Mouse (Mus musculus) MEL (cell line): ENCODE results near the gene Kazn. TPM values are rescaled to one million over a fixed set of nuclear protein-coding genes. Genes with fewer than 3 reads are reported as not detected.

Source experiments
- DNase-seq: peaks from one replicate; pipeline ENCODE4 v3.0.0; 2011; ENCODE audit warnings: low read depth, low spot score
- H3K27ac ChIP-seq: 2 replicates; pipeline ENCODE4 v1.5.1; 2012; ENCODE audit warnings: low read depth, mild to moderate bottlenecking, control low read depth, low read length, moderate library complexity; ENCODE audit not compliant: control insufficient read depth
- H3K27me3 ChIP-seq, 2 experiments: fragments of 150-350 bp in 1 of 2; sonication (generic) in 1 of 2; 2 replicates each; pipeline ENCODE4 v1.6.1; 2012; ENCODE audit warnings: low read length in 2 of 2, mild to moderate bottlenecking in 2 of 2, improper control_type of control experiment in 1 of 2, moderate library complexity in 1 of 2; ENCODE audit not compliant: insufficient read depth in 2 of 2, control insufficient read depth in 1 of 2
- H3K36me3 ChIP-seq, 2 experiments: 2 replicates each; pipeline ENCODE4 v1.6.1; 2012 to 2014; ENCODE audit warnings: low read length in 2 of 2, improper control_type of control experiment in 1 of 2, inconsistent platforms in 1 of 2, mild to moderate bottlenecking in 1 of 2; ENCODE audit not compliant: insufficient read depth in 2 of 2, control insufficient read depth in 1 of 2
- H3K4me1 ChIP-seq, 2 experiments: fragments of 150-350 bp in 1 of 2; sonication (generic) in 1 of 2; 2 replicates each; pipeline ENCODE4 v1.6.1; 2012; ENCODE audit warnings: low read length in 2 of 2, improper control_type of control experiment in 1 of 2, mild to moderate bottlenecking in 1 of 2; ENCODE audit not compliant: insufficient read depth in 2 of 2, control insufficient read depth in 1 of 2
- H3K4me3 ChIP-seq, 2 experiments: fragments of 150-350 bp in 1 of 2; sonication (generic) in 1 of 2; 2 replicates each; pipeline ENCODE4 v1.5.1; 2012; ENCODE audit warnings: low read depth in 2 of 2, low read length in 2 of 2, mild to moderate bottlenecking in 2 of 2, moderate library complexity in 2 of 2, control low read depth in 1 of 2, improper control_type of control experiment in 1 of 2; ENCODE audit not compliant: control insufficient read depth in 1 of 2, insufficient read depth in 1 of 2
- H3K79me2 ChIP-seq: 2 replicates; pipeline ENCODE4 v1.6.1; 2012; ENCODE audit warnings: mild to moderate bottlenecking, low read length, moderate library complexity; ENCODE audit not compliant: control insufficient read depth, poor library complexity, insufficient read depth
- H3K9ac ChIP-seq: 2 replicates; pipeline ENCODE4 v1.6.1; 2012; ENCODE audit warnings: low read depth, mild to moderate bottlenecking, control low read depth, low read length, moderate library complexity; ENCODE audit not compliant: control insufficient read depth, poor library complexity, severe bottlenecking
- H3K9me3 ChIP-seq: fragments of 150-350 bp; sonication (generic); replicated peaks from 2 replicates; pipeline ENCODE4 v1.6.1; 2012; ENCODE audit warnings: mild to moderate bottlenecking, low read length, improper control_type of control experiment, moderate library complexity; ENCODE audit not compliant: insufficient read depth
- BHLHE40 ChIP-seq: IDR thresholded peaks from 2 replicates; pipeline ENCODE4 v1.6.1; 2012; ENCODE audit warnings: low read depth, mild to moderate bottlenecking, inconsistent platforms, low read length, improper control_type of control experiment, borderline replicate concordance
- CHD2 ChIP-seq: IDR thresholded peaks from 2 replicates; pipeline ENCODE4 v1.6.1; 2011; ENCODE audit warnings: low read length, improper control_type of control experiment
- CTCF ChIP-seq, 3 experiments: IDR thresholded peaks in 2 of 3; conservative IDR thresholded peaks in 1 of 3; 2 replicates each; pipeline ENCODE4 v1.5.1; 2011 to 2012; ENCODE audit warnings: low read length in 3 of 3, low read depth in 2 of 3, mild to moderate bottlenecking in 2 of 3, improper control_type of control experiment in 1 of 3, inconsistent platforms in 1 of 3, mixed read lengths in 1 of 3, moderate library complexity in 1 of 3; ENCODE audit not compliant: control insufficient read depth in 1 of 3, insufficient read depth in 1 of 3, poor library complexity in 1 of 3, severe bottlenecking in 1 of 3
- EP300 ChIP-seq, 2 experiments: IDR thresholded peaks; 2 replicates each; pipeline ENCODE4 v1.6.1; 2011; ENCODE audit warnings: improper control_type of control experiment in 2 of 2, low read length in 2 of 2, low read depth in 1 of 2, mild to moderate bottlenecking in 1 of 2
- ETS1 ChIP-seq: IDR thresholded peaks from 2 replicates; pipeline ENCODE4 v1.6.1; 2012; ENCODE audit warnings: low read depth, mild to moderate bottlenecking, inconsistent platforms, low read length, improper control_type of control experiment, moderate library complexity
- GABPA ChIP-seq: IDR thresholded peaks from 2 replicates; pipeline ENCODE4 v1.6.1; 2012; ENCODE audit warnings: low read depth, mild to moderate bottlenecking, inconsistent platforms, low read length, improper control_type of control experiment, moderate library complexity
- GATA1 ChIP-seq: IDR thresholded peaks from 2 replicates; pipeline ENCODE4 v1.6.1; 2011; ENCODE audit warnings: low read depth, low read length, improper control_type of control experiment
- HCFC1 ChIP-seq: IDR thresholded peaks from 2 replicates; pipeline ENCODE4 v1.6.1; 2012; ENCODE audit warnings: low read depth, mild to moderate bottlenecking, inconsistent platforms, low read length, improper control_type of control experiment, moderate library complexity
- MAFK ChIP-seq: IDR thresholded peaks from 2 replicates; pipeline ENCODE4 v1.6.1; 2011; ENCODE audit warnings: low read depth, mild to moderate bottlenecking, low read length, improper control_type of control experiment, borderline replicate concordance
- MAX ChIP-seq: IDR thresholded peaks from 2 replicates; pipeline ENCODE4 v1.6.1; 2011; ENCODE audit warnings: low read length, improper control_type of control experiment
- MAZ ChIP-seq: IDR thresholded peaks from 2 replicates; pipeline ENCODE4 v1.6.1; 2012; ENCODE audit warnings: low read depth, mild to moderate bottlenecking, inconsistent platforms, low read length, improper control_type of control experiment
- MEF2A ChIP-seq: IDR thresholded peaks from 2 replicates; pipeline ENCODE4 v1.6.1; 2014; ENCODE audit warnings: low read depth, mild to moderate bottlenecking, inconsistent platforms, low read length, improper control_type of control experiment; ENCODE audit not compliant: poor library complexity, insufficient replicate concordance, severe bottlenecking; ENCODE audit errors: extremely low read depth
- MYB ChIP-seq: IDR thresholded peaks from 2 replicates; pipeline ENCODE4 v1.6.1; 2011; ENCODE audit warnings: mild to moderate bottlenecking, low read depth, low read length, improper control_type of control experiment
- POLR2A ChIP-seq, 2 experiments: IDR thresholded peaks; 2 replicates each; pipeline ENCODE4 v1.6.1; 2011 to 2012; ENCODE audit warnings: low read length in 2 of 2, mild to moderate bottlenecking in 2 of 2, control low read depth in 1 of 2, improper control_type of control experiment in 1 of 2, low read depth in 1 of 2, moderate library complexity in 1 of 2; ENCODE audit not compliant: control insufficient read depth in 1 of 2, insufficient read depth in 1 of 2, poor library complexity in 1 of 2
- POLR2AphosphoS5 ChIP-seq: IDR thresholded peaks from 2 replicates; pipeline ENCODE4 v1.6.1; 2012; ENCODE audit warnings: low read depth, borderline replicate concordance, mild to moderate bottlenecking, inconsistent platforms, low read length, moderate library complexity, mixed read lengths
- RAD21 ChIP-seq: IDR thresholded peaks from 2 replicates; pipeline ENCODE4 v1.6.1; 2011; ENCODE audit warnings: mild to moderate bottlenecking, low read depth, low read length, improper control_type of control experiment
- RCOR1 ChIP-seq: IDR thresholded peaks from 2 replicates; pipeline ENCODE4 v1.6.1; 2012; ENCODE audit warnings: low read depth, mild to moderate bottlenecking, inconsistent platforms, low read length, improper control_type of control experiment
- SIN3A ChIP-seq: IDR thresholded peaks from 2 replicates; pipeline ENCODE4 v1.6.1; 2012; ENCODE audit warnings: low read length, improper control_type of control experiment, inconsistent platforms
- SMC3 ChIP-seq: IDR thresholded peaks from 2 replicates; pipeline ENCODE4 v1.6.1; 2011; ENCODE audit warnings: low read depth, low read length, improper control_type of control experiment
- TAL1 ChIP-seq: IDR thresholded peaks from 2 replicates; pipeline ENCODE4 v1.6.1; 2012; ENCODE audit warnings: mild to moderate bottlenecking, inconsistent platforms, low read length, moderate library complexity, mixed read lengths
- UBTF ChIP-seq: IDR thresholded peaks from 2 replicates; pipeline ENCODE4 v1.6.1; 2012; ENCODE audit warnings: low read depth, mild to moderate bottlenecking, inconsistent platforms, low read length, improper control_type of control experiment, moderate library complexity, borderline replicate concordance; ENCODE audit not compliant: insufficient read depth
- USF1 ChIP-seq: IDR thresholded peaks from 2 replicates; pipeline ENCODE4 v1.6.1; 2014; ENCODE audit warnings: low read depth, mild to moderate bottlenecking, inconsistent platforms, low read length, improper control_type of control experiment, moderate library complexity
- USF2 ChIP-seq, 2 experiments: IDR thresholded peaks; 2 replicates each; pipeline ENCODE4 v1.6.1; 2011 to 2012; ENCODE audit warnings: improper control_type of control experiment in 2 of 2, low read length in 2 of 2, borderline replicate concordance in 1 of 2, inconsistent platforms in 1 of 2, low read depth in 1 of 2, mild to moderate bottlenecking in 1 of 2; ENCODE audit not compliant: insufficient read depth in 1 of 2
- ZKSCAN1 ChIP-seq: IDR thresholded peaks from 2 replicates; pipeline ENCODE4 v1.6.1; 2012; ENCODE audit warnings: low read depth, mild to moderate bottlenecking, inconsistent platforms, low read length, improper control_type of control experiment, moderate library complexity
- ZMIZ1 ChIP-seq: IDR thresholded peaks from 2 replicates; pipeline ENCODE4 v1.6.1; 2012; ENCODE audit warnings: low read depth, mild to moderate bottlenecking, inconsistent platforms, low read length, improper control_type of control experiment, moderate library complexity
- ZNF384 ChIP-seq: IDR thresholded peaks from 2 replicates; pipeline ENCODE4 v1.6.1; 2012; ENCODE audit warnings: low read depth, mild to moderate bottlenecking, inconsistent platforms, low read length, improper control_type of control experiment
- polyA plus RNA-seq, 2 experiments: library from polyadenylated mRNA; stranded (reverse) in 1 of 2; unstranded in 1 of 2; fragments of >175 nt in 1 of 2; fragments of >200 nt in 1 of 2; gene quantifications; 2 replicates each; pipeline versions ENCODE4 v1.2.1 to v1.2.4; 2012; ENCODE audit warnings: low replicate concordance in 2 of 2, low read depth in 1 of 2; ENCODE audit not compliant: insufficient read length in 2 of 2, insufficient read depth in 1 of 2, missing spikeins in 1 of 2
- total RNA-seq: library from RNA; depleted of rRNA; stranded (reverse); fragments of 300-350 nt; gene quantifications from 2 replicates; pipeline ENCODE4 v1.2.3, GENCODE M21; 2012

Gene Kazn
- total and polyA plus RNA-seq, 3 experiments = not detected

GRCm38 (mm10) chr4:142218997-142219396 is 20.2 kb downstream of the Kazn start:
- H3K9me3 ChIP-seq = no peaks in the 10 kb centered on the region
- no peaks in the 10 kb centered on the region for H3K27me3 ChIP-seq
- TF ChIP-seq HCFC1 (no peak), MAZ (no peak), ZKSCAN1 (no peak), ZNF384 (no peak), MAX (no peak), MAFK (no peak)
- H3K4me1 ChIP-seq = no peaks in the 10 kb centered on the region
- no peaks in the 10 kb centered on the region for H3K79me2 ChIP-seq
- no peak overlapping the region for H3K9ac ChIP-seq
- no peak for DNase-seq
- H3K4me3 ChIP-seq = no peak overlapping the region
- H3K36me3 ChIP-seq = no peaks in the 10 kb centered on the region
- no peak overlapping the region for H3K27ac ChIP-seq

DNA sequence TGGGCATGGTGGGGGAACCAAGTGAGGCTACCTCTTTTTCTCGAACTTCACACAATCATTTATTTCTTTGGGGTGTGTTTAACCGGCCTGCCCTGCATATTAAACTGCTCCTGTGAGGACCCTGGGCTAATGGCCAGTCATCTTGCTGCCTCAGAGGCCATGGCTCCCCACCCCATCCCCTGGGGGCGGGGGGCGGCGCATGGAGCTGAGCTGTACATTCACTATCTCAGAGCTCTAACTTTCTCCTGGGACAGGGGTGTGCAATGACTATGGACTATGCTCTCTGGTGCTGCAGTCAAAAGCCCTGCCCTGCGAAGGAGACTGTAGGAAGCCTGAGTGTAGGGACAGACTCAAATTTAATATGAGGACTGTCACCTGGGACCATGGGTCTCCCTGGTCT is 22.2 kb downstream of the Kazn start:
- Histone ChIP-seq H3K27ac (no peak overlapping the region), H3K4me1 (no peaks in the 10 kb centered on the region), H3K4me3 (no peak overlapping the region), H3K9me3 (no peaks in the 10 kb centered on the region), H3K36me3 (no peaks in the 10 kb centered on the region), H3K79me2 (no peaks in the 10 kb centered on the region), H3K27me3 (no peaks in the 10 kb centered on the region), H3K9ac (no peak overlapping the region)
- DNase-seq = no peak
- TF ChIP-seq EP300 (IDR thresholded peaks at IDR 0.05; ENCODE audit: low read depth in 1 of 2, low read length in 2 of 2) (no peak), UBTF (no peak), USF2 (IDR thresholded peaks at IDR 0.05; ENCODE audit: borderline replicate concordance in 1 of 2, insufficient read depth in 1 of 2, low read depth in 1 of 2, low read length in 2 of 2) (no peak), HCFC1 (no peak), POLR2A (IDR thresholded peaks at IDR 0.05; ENCODE audit: control insufficient read depth in 1 of 2, insufficient read depth in 1 of 2, low read depth in 1 of 2, low read length in 2 of 2, poor library complexity in 1 of 2) (no peak), CHD2 (no peak), GABPA (no peak), USF1 (no peak), RCOR1 (no peak), MAZ (no peak)

- Histone ChIP-seq H3K79me2 (no peaks in the 10 kb centered on the region), H3K4me3 (no peak overlapping the region), H3K27ac (no peak overlapping the region), H3K36me3 (no peaks in the 10 kb centered on the region), H3K27me3 (no peaks in the 10 kb centered on the region), H3K9ac (no peak overlapping the region), H3K9me3 (no peaks in the 10 kb centered on the region), H3K4me1 (no peaks in the 10 kb centered on the region)
- no peak for DNase-seq
- no peak for TF ChIP-seq USF1
- TF ChIP-seq GATA1 = no peak
- no peak for TF ChIP-seq GABPA
- no peak for TF ChIP-seq UBTF
- no peak for TF ChIP-seq MAX
- TF ChIP-seq SMC3 = no peak
- no peak for TF ChIP-seq ETS1
- no peak for TF ChIP-seq RAD21
- no peak for TF ChIP-seq CTCF (IDR thresholded peaks at IDR 0.05 in 2 of 3, conservative IDR thresholded peaks at IDR 0.05 in 1 of 3; ENCODE audit: control insufficient read depth in 1 of 3, insufficient read depth in 1 of 3, low read depth in 2 of 3, low read length in 3 of 3, poor library complexity in 1 of 3, severe bottlenecking in 1 of 3)
- no peak for TF ChIP-seq SIN3A
- no peak for TF ChIP-seq MEF2A
- no peak for TF ChIP-seq CHD2
- no peak for TF ChIP-seq BHLHE40
- TF ChIP-seq POLR2AphosphoS5 = no peak
- TF ChIP-seq ZKSCAN1 = no peak
- no peak for TF ChIP-seq ZMIZ1
- no peak for TF ChIP-seq TAL1
- TF ChIP-seq MYB = no peak
Measured at GRCm38 (mm10) chr4:142215760-142216159, 23.4 kb downstream of the Kazn start.
